ENCODE assay signal across 8 mouse cellular contexts in genomic region chrX:136993641-136994040, GRCm38 (mm10). TPM values are rescaled to one million over a fixed set of nuclear protein-coding genes. Genes with fewer than 3 reads are reported as not detected.
DNase-seq lines count a peak whose midpoint lies in the region; ATAC-seq and TF ChIP-seq lines count a peak whose summit lies in the region.

No protein-coding gene starts in this region.

- ATAC-seq in kidney, postnatal 0 days (replicated peaks; ENCODE audit: low FRiP score, low read depth), result no peak
- ATAC-seq in forebrain, embryonic 16.5 days, result no peak
- ATAC-seq in midbrain, embryonic 15.5 days (replicated peaks), result peak; percentile 15

- 42% methylated on average over 14 of the region's 14 CpGs for WGBS in kidney, postnatal 0 days
- 30% methylated on average over 14 of the region's 14 CpGs for WGBS in forebrain, embryonic 16.5 days
- WGBS in midbrain, embryonic 15.5 days, result 20% methylated on average over 14 of the region's 14 CpGs

- no peaks in the 10 kb centered on the region for H3K4me1 ChIP-seq in kidney, postnatal 0 days (replicated peaks; ENCODE audit: insufficient read depth, low read length)
- H3K4me1 ChIP-seq in forebrain, embryonic 16.5 days (replicated peaks; ENCODE audit: control insufficient read depth, insufficient read depth, low read length), result peaks cover 14% of the 10 kb centered on the region
- H3K4me1 ChIP-seq in midbrain, embryonic 15.5 days, result peaks cover 17% of the 10 kb centered on the region

- H3K27me3 ChIP-seq in kidney, postnatal 0 days (ENCODE audit: insufficient read depth, low read length), result no peaks in the 10 kb centered on the region
- no peaks in the 10 kb centered on the region for H3K27me3 ChIP-seq in forebrain, embryonic 16.5 days (replicated peaks; ENCODE audit: control insufficient read depth, insufficient read depth, low read length)
- no peaks in the 10 kb centered on the region for H3K27me3 ChIP-seq in midbrain, embryonic 15.5 days (replicated peaks)

- H3K4me3 ChIP-seq in kidney, postnatal 0 days (replicated peaks; ENCODE audit: low read depth, low read length), result peak overlapping the region; percentile 32; the same call in 1 of the 2 replicates
- H3K4me3 ChIP-seq in forebrain, embryonic 16.5 days (replicated peaks; ENCODE audit: low read length), result peak overlapping the region; percentile 63
- peak overlapping the region; percentile 54 for H3K4me3 ChIP-seq in midbrain, embryonic 15.5 days

- DNase-seq in kidney, postnatal 0 days (ENCODE audit: low spot score), result no peak
- no peak for DNase-seq in kidney, adult 8-10 months
- DNase-seq in brain, embryonic 14.5 days (ENCODE audit: low read depth), result peak; percentile 56
- no peak for DNase-seq in gastrocnemius, postnatal 25 days
- DNase-seq in kidney, postnatal 14 days, result no peak
- DNase-seq in adrenal gland, adult 18-20 months (ENCODE audit: low spot score in 2 of 2), result no peak

- H3K9me3 ChIP-seq in kidney, postnatal 0 days (replicated peaks; ENCODE audit: low read length), result no peaks in the 10 kb centered on the region
- H3K9me3 ChIP-seq in forebrain, embryonic 16.5 days (ENCODE audit: control insufficient read depth, low read length), result no peaks in the 10 kb centered on the region
- H3K9me3 ChIP-seq in midbrain, embryonic 15.5 days, result no peaks in the 10 kb centered on the region

- H3K9ac ChIP-seq in kidney, postnatal 0 days (ENCODE audit: low read depth, low read length), result no peak overlapping the region
- H3K9ac ChIP-seq in forebrain, embryonic 16.5 days (replicated peaks; ENCODE audit: low read depth, low read length), result peak overlapping the region; percentile 73
- H3K9ac ChIP-seq in midbrain, embryonic 15.5 days, result peak overlapping the region; percentile 65

- no peaks in the 10 kb centered on the region for H3K36me3 ChIP-seq in kidney, postnatal 0 days (ENCODE audit: insufficient read depth, low read length)
- no peaks in the 10 kb centered on the region for H3K36me3 ChIP-seq in forebrain, embryonic 16.5 days (ENCODE audit: control insufficient read depth, insufficient read depth)
- no peaks in the 10 kb centered on the region for H3K36me3 ChIP-seq in midbrain, embryonic 15.5 days (replicated peaks)

- TF ChIP-seq CTCF in kidney, postnatal 0 days (IDR thresholded peaks at IDR 0.05; ENCODE audit: low read depth), result no peak
- TF ChIP-seq CTCF in brain, embryonic 14.5 days (IDR thresholded peaks at IDR 0.05; ENCODE audit: borderline replicate concordance, extremely low read depth, insufficient read depth, insufficient read length), result no peak

- no peak overlapping the region for H3K27ac ChIP-seq in kidney, postnatal 0 days
- H3K27ac ChIP-seq in forebrain, embryonic 16.5 days (ENCODE audit: low read length), result peak overlapping the region; percentile 92
- peak overlapping the region; percentile 92 for H3K27ac ChIP-seq in midbrain, embryonic 15.5 days

- TF ChIP-seq POLR2A in brain, embryonic 14.5 days (IDR thresholded peaks at IDR 0.05; ENCODE audit: borderline replicate concordance, extremely low read depth, insufficient read depth, insufficient read length, poor library complexity, severe bottlenecking), result no peak

- H3K4me2 ChIP-seq in kidney, postnatal 0 days (ENCODE audit: low read length), result peak overlapping the region; percentile 57
- H3K4me2 ChIP-seq in forebrain, embryonic 16.5 days (ENCODE audit: low read length), result peak overlapping the region; percentile 60
- peak overlapping the region; percentile 51 for H3K4me2 ChIP-seq in midbrain, embryonic 15.5 days

RNA-seq across cellular contexts. Expression of gene Zcchc18, which starts 0.7 kb away (rescaled TPM):
- 20.5 and 22.0 TPM in 2 replicates for polyA plus RNA-seq in kidney, postnatal 0 days (2015; fragmentation: Nextera tagmentation; extraction: Ambion mirVana)
- polyA plus RNA-seq in brain, embryonic 14.5 days (2012; rRNA removed), result 149 and 152 TPM in 2 replicates
- polyA plus RNA-seq in forebrain, embryonic 16.5 days (2015; fragmentation: Nextera tagmentation; extraction: Ambion mirVana), result 315 and 386 TPM in 2 replicates
- 413 and 428 TPM in 2 replicates for polyA plus RNA-seq in midbrain, embryonic 15.5 days (2015; fragmentation: Nextera tagmentation; extraction: Ambion mirVana)
- not detected for total RNA-seq in gastrocnemius, postnatal 25 days (2021)
- total RNA-seq in adrenal gland, adult 18-20 months (2021), result 10 to 100 TPM; 14.2 to 17.2 TPM

RNA-seq across cellular contexts. Expression of gene Tmsb15b1, which starts 17.0 kb away (rescaled TPM):
- polyA plus RNA-seq in kidney, postnatal 0 days (2015; fragmentation: Nextera tagmentation; extraction: Ambion mirVana), result 41.5 and 51.6 TPM in 2 replicates
- 12.8 and 19.7 TPM in 2 replicates for polyA plus RNA-seq in brain, embryonic 14.5 days (2012; rRNA removed)
- 55.3 and 64.4 TPM in 2 replicates for polyA plus RNA-seq in forebrain, embryonic 16.5 days (2015; fragmentation: Nextera tagmentation; extraction: Ambion mirVana)
- 30.8 and 31.9 TPM in 2 replicates for polyA plus RNA-seq in midbrain, embryonic 15.5 days (2015; fragmentation: Nextera tagmentation; extraction: Ambion mirVana)
- 1 to 10 TPM; 1.6 to 5.3 TPM for total RNA-seq in gastrocnemius, postnatal 25 days (2021)
- 1 to 10 TPM; 3.2 to 4.8 TPM for total RNA-seq in adrenal gland, adult 18-20 months (2021)

RNA-seq across cellular contexts. Expression of gene Tmsb15l, which starts 17.0 kb away (rescaled TPM):
- polyA plus RNA-seq in kidney, postnatal 0 days (2015; fragmentation: Nextera tagmentation; extraction: Ambion mirVana), result 5.9 and 7.3 TPM in 2 replicates
- 10.1 and 13.8 TPM in 2 replicates for polyA plus RNA-seq in brain, embryonic 14.5 days (2012; rRNA removed)
- 7.6 and 11.0 TPM in 2 replicates for polyA plus RNA-seq in forebrain, embryonic 16.5 days (2015; fragmentation: Nextera tagmentation; extraction: Ambion mirVana)
- polyA plus RNA-seq in midbrain, embryonic 15.5 days (2015; fragmentation: Nextera tagmentation; extraction: Ambion mirVana), result 7.0 and 8.3 TPM in 2 replicates
- not detected for total RNA-seq in gastrocnemius, postnatal 25 days (2021)
- total RNA-seq in adrenal gland, adult 18-20 months (2021), result not detected

RNA-seq across cellular contexts. Expression of gene Tmsb15b2, which starts 18.3 kb away (rescaled TPM):
- 52.6 and 76.2 TPM in 2 replicates for polyA plus RNA-seq in kidney, postnatal 0 days (2015; fragmentation: Nextera tagmentation; extraction: Ambion mirVana)
- polyA plus RNA-seq in brain, embryonic 14.5 days (2012; rRNA removed), result 38.7 and 46.3 TPM in 2 replicates
- polyA plus RNA-seq in forebrain, embryonic 16.5 days (2015; fragmentation: Nextera tagmentation; extraction: Ambion mirVana), result 119 and 142 TPM in 2 replicates
- 70.9 and 74.1 TPM in 2 replicates for polyA plus RNA-seq in midbrain, embryonic 15.5 days (2015; fragmentation: Nextera tagmentation; extraction: Ambion mirVana)
- total RNA-seq in gastrocnemius, postnatal 25 days (2021), result 1 to 10 TPM; 4.3 to 6.4 TPM
- 10 to 100 TPM; 11.7 to 24.1 TPM for total RNA-seq in adrenal gland, adult 18-20 months (2021)

RNA-seq across cellular contexts. Expression of gene Slc25a53, which starts 44.5 kb away (rescaled TPM):
- polyA plus RNA-seq in kidney, postnatal 0 days (2015; fragmentation: Nextera tagmentation; extraction: Ambion mirVana), result 9.5 and 9.9 TPM in 2 replicates
- polyA plus RNA-seq in brain, embryonic 14.5 days (2012; rRNA removed), result 20.5 and 27.1 TPM in 2 replicates
- 16.2 and 17.2 TPM in 2 replicates for polyA plus RNA-seq in forebrain, embryonic 16.5 days (2015; fragmentation: Nextera tagmentation; extraction: Ambion mirVana)
- 14.3 and 15.2 TPM in 2 replicates for polyA plus RNA-seq in midbrain, embryonic 15.5 days (2015; fragmentation: Nextera tagmentation; extraction: Ambion mirVana)
- 1 to 10 TPM; 1.2 to 3.2 TPM for total RNA-seq in gastrocnemius, postnatal 25 days (2021)
- total RNA-seq in adrenal gland, adult 18-20 months (2021), result 1 to 10 TPM; 5.7 to 6.2 TPM
